Mouse (Mus musculus): ENCODE results near the gene Prkag3.

DNA sequence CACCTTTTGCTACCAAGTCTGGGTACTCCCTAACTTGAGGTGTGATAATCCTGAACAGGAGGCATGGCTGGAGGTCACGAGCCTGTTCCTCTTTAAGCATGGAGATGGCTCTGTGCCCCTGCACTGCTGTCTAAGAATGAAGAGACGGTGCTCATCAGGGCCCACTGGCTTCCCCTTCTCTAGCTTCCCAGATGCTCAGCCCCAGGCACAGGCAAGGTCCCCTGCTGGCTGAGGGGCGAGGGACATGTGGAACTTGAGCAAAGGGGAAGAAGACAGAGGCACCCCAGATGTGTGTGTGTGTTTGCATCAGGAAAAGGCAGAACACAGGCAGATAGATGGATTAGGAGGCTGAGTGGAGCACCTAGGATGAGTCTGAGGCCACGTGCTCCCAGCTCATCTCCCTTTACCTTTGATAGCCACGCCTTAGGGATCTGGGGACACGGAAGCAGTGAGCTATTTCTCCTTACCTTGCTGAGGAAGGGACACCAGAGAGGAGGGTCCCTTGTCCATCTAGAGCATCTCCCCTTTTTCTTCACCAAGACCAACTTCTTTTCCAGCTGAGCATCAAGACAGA is 39.7 kb upstream of the Prkag3 start:
- TF ChIP-seq POLR2A (IDR thresholded peaks at IDR 0.05; ENCODE audit: control insufficient read depth, low read depth, low read length) (no peak), CTCF (IDR thresholded peaks at IDR 0.05; ENCODE audit: control insufficient read depth, insufficient read depth, insufficient replicate concordance, low read depth, low read length) (no peak)

Measured in testis, adult 2 months (tissue).